Mouse (Mus musculus) testis, adult 2 months (tissue): ENCODE results near the gene Slc22a18. TPM values are rescaled to one million over a fixed set of nuclear protein-coding genes. Genes with fewer than 3 reads are reported as not detected.
A peak's percentile ranks its signal among the peaks of the same experiment; 100 is the strongest.
"Not testable (repeated sequence)": the region's sequence is repeated elsewhere in the genome, so short reads cannot be mapped to it uniquely, and the experiment has no call there.

ENCODE experiments used
- H3K27ac ChIP-seq: fragments of 200-500 bp; 2 replicates; pipeline ENCODE4 v1.5.1; 2012; ENCODE audit warnings: low read depth, low read length; ENCODE audit not compliant: control insufficient read depth, insufficient read depth
- H3K27me3 ChIP-seq: fragments of 200-500 bp; 2 replicates; pipeline ENCODE4 v1.6.1; 2012; ENCODE audit warnings: mild to moderate bottlenecking, low read length, moderate library complexity; ENCODE audit not compliant: control insufficient read depth, insufficient read depth
- H3K36me3 ChIP-seq: fragments of 200-500 bp; 2 replicates; pipeline ENCODE4 v1.6.1; 2012; ENCODE audit warnings: mild to moderate bottlenecking, low read length; ENCODE audit not compliant: control insufficient read depth, insufficient read depth
- H3K4me1 ChIP-seq: fragments of 200-500 bp; 2 replicates; pipeline ENCODE4 v1.6.1; 2012; ENCODE audit warnings: low read length; ENCODE audit not compliant: control insufficient read depth, insufficient read depth
- H3K4me3 ChIP-seq: fragments of 200-500 bp; 2 replicates; pipeline ENCODE4 v1.5.1; 2012; ENCODE audit warnings: low read depth, mild to moderate bottlenecking, low read length, moderate library complexity, mixed read lengths; ENCODE audit not compliant: control insufficient read depth
- CTCF ChIP-seq: fragments of 200-500 bp; IDR thresholded peaks from 2 replicates; pipeline ENCODE4 v1.5.1; 2012; ENCODE audit warnings: low read depth, mild to moderate bottlenecking, inconsistent platforms, low read length, moderate library complexity; ENCODE audit not compliant: control insufficient read depth, insufficient read depth, insufficient replicate concordance
- POLR2A ChIP-seq: fragments of 200-500 bp; IDR thresholded peaks from 2 replicates; pipeline ENCODE4 v1.6.1; 2012; ENCODE audit warnings: low read depth, mild to moderate bottlenecking, inconsistent platforms, low read length, moderate library complexity; ENCODE audit not compliant: control insufficient read depth
- polyA plus RNA-seq: library from polyadenylated mRNA; depleted of rRNA; stranded (reverse); fragments of >200 nt; gene quantifications from 2 replicates; pipeline ENCODE4 v1.2.3, GENCODE M21; 2012; rRNA removed

Gene Slc22a18
- polyA plus RNA-seq, 1 experiment = 41.9 TPM

GRCm38 (mm10) chr7:143533284-143533683, 59.7 kb downstream of the Slc22a18 start:
- Histone ChIP-seq H3K36me3 (peaks cover 3% of the 10 kb centered on the region), H3K27me3 (no peaks in the 10 kb centered on the region), H3K4me1 (no peaks in the 10 kb centered on the region), H3K4me3 (no peak overlapping the region), H3K27ac (no peak overlapping the region)
- TF ChIP-seq CTCF = no peak
- no peak for TF ChIP-seq POLR2A

- Histone ChIP-seq H3K36me3 (peaks cover 3% of the 10 kb centered on the region), H3K4me3 (no peak overlapping the region), H3K27me3 (no peaks in the 10 kb centered on the region), H3K27ac (no peak overlapping the region), H3K4me1 (no peaks in the 10 kb centered on the region)
- TF ChIP-seq POLR2A = no peak
- no peak for TF ChIP-seq CTCF
Measured at GRCm38 (mm10) chr7:143536251-143536650, 62.7 kb downstream of the Slc22a18 start.

GRCm38 (mm10) chr7:143538229-143538628, 64.7 kb downstream of the Slc22a18 start:
- not testable (repeated sequence) for H3K36me3 ChIP-seq

GRCm38 (mm10) chr7:143538671-143539070, 65.1 kb downstream of the Slc22a18 start:
- Histone ChIP-seq H3K36me3 (peaks cover 2% of the 10 kb centered on the region), H3K4me1 (no peaks in the 10 kb centered on the region), H3K4me3 (no peak overlapping the region), H3K27ac (no peak overlapping the region), H3K27me3 (no peaks in the 10 kb centered on the region)
- TF ChIP-seq POLR2A (no peak), CTCF (no peak)

More at GRCm38 (mm10) chr7:143538229-143538628, 64.7 kb downstream of the Slc22a18 start:
- not testable (repeated sequence) for H3K27ac ChIP-seq, H3K4me1 ChIP-seq, H3K4me3 ChIP-seq, H3K27me3 ChIP-seq

GRCm38 (mm10) chr7:143544368-143544767, 70.8 kb downstream of the Slc22a18 start:
- Histone ChIP-seq H3K36me3 (peaks cover 2% of the 10 kb centered on the region; the same call in 1 of the 2 replicates), H3K27ac (no peak overlapping the region), H3K27me3 (no peaks in the 10 kb centered on the region), H3K4me3 (no peak overlapping the region), H3K4me1 (peaks cover 4% of the 10 kb centered on the region)
- TF ChIP-seq POLR2A = no peak
- TF ChIP-seq CTCF = no peak

- Histone ChIP-seq H3K4me3 (no peak overlapping the region), H3K36me3 (peaks cover 2% of the 10 kb centered on the region; the same call in 1 of the 2 replicates), H3K27me3 (no peaks in the 10 kb centered on the region), H3K4me1 (peaks cover 8% of the 10 kb centered on the region), H3K27ac (no peak overlapping the region)
- TF ChIP-seq CTCF (no peak), POLR2A (no peak)
Measured at GRCm38 (mm10) chr7:143546554-143546953, 73.0 kb downstream of the Slc22a18 start.

GRCm38 (mm10) chr7:143548231-143548961, 74.9 kb downstream of the Slc22a18 start:
- Histone ChIP-seq H3K36me3 (peaks cover 2% of the 10 kb centered on the region; the same call in 1 of the 2 replicates), H3K4me1 (peaks cover 8% of the 10 kb centered on the region), H3K27me3 (no peaks in the 10 kb centered on the region), H3K27ac (peak overlapping the region; percentile 95), H3K4me3 (peak overlapping the region; percentile 96)
- TF ChIP-seq POLR2A (no peak), CTCF (no peak)

Other genes with a start within 250 kb of the Slc22a18 start
- gene Cdkn1c, start 12.7 kb upstream of the Slc22a18 start, polyA plus RNA-seq = 41.7 and 45.9 TPM in 2 replicates
- gene Phlda2, start 29.4 kb downstream of the Slc22a18 start, polyA plus RNA-seq = 0.35 and 0.40 TPM in 2 replicates
- 57.5 and 60.3 TPM in 2 replicates for gene Nap1l4, start 75.4 kb downstream of the Slc22a18 start, polyA plus RNA-seq
- gene Cars, start 126.4 kb downstream of the Slc22a18 start, polyA plus RNA-seq = 14.5 TPM in 2 replicates
- gene Tnfrsf26, start 155.0 kb downstream of the Slc22a18 start, polyA plus RNA-seq = not detected in 2 replicates
- gene Tnfrsf22, start 175.9 kb downstream of the Slc22a18 start, polyA plus RNA-seq = 0.87 and 0.88 TPM in 2 replicates
- gene Tnfrsf23, start 212.1 kb downstream of the Slc22a18 start, polyA plus RNA-seq = 0.60 and 0.63 TPM in 2 replicates